Mouse (Mus musculus) common myeloid progenitor, adult 5-6 weeks (primary cell): Measurements from ENCODE around the gene Szt2. TPM values are rescaled to one million over a fixed set of nuclear protein-coding genes. Genes with fewer than 3 reads are reported as not detected.

Source experiments
- ATAC-seq: replicated peaks from 2 replicates; pipeline ENCODE4 v1.8.0; 2016; ENCODE audit warnings: low read depth, mild to moderate bottlenecking, moderate TSS enrichment, inconsistent platforms; ENCODE audit not compliant: poor library complexity, severe bottlenecking
- total RNA-seq: library from RNA; stranded (forward); fragments of 200-1000, 187-1606 nt; gene quantifications from 2 replicates; pipeline ENCODE4 v1.2.3, GENCODE M21; 2017

The Szt2 gene
- total RNA-seq, 1 experiment from 2014 or later, result 5.3 TPM

DNA sequence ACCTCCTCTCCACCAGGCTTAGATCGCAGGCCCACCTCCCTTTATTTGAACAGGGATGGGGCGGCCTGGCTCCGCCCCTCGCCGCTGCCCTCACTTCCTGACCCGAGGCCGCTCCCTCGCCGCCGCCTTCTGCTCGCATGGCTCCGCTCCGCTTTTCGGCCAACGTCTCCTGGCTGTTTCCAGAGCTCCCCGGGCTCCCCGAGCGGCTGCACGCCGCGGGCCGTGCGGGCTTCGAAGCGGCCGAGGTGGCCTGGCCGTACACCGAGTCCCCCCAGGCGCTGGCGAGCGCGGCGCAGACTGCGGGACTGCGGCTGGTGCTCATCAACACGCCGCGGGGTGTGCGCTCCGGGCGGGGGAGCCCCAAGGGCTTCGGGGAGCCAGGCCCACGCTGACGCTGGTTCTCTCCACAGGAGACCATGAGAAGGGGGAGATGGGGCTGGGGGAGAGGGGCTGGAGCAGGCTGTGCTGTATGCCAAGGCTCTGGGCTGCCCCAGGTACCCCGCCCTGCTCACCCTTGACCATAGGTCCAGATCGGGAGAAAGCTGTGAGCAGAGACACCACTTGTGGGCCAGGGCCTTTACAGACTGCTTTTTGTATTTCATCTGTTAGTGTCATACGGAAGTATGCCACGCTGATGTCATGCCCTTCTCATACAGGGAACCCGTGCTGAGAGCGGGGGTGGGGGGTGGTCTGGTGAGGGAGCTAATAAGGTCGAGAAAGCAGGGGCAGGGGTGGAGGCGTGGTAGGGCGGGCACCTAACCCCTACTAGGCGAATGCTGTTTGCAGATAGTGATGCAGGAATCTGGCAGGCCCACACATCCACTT is 49.0 kb downstream of the Szt2 start:
- ATAC-seq, result peak; percentile 91

DNA sequence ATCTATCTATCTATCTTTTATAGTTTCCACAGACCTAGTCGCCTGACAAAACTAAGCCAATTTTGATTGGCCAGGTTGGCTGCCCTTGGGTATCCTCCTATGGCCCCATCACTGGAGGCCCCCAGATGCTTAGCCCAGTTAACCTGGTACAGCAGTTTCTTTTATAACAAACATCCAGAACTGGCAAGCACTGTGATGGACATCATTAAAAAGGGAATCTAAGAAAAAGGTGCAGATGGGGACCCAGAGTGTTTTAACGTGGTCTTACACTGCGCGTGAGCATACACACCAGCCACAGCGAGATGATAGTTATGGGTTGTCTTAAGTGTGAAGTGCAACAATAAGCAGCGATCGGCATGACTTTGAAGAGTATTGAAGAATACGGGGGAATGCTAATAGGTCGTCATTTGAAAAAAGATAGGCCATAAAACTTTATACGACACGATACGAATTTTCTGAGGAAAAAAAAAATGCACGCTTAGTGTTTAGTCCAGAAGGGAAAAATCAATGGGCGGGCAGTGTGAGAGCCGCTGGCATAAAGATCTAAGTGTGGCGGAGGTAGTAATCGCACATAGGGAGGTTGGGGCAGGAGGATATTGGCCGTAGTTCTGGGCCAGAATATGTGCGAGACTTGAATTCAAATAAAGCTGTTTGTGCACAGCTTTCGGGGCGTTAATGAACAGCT is 49.7 kb downstream of the Szt2 start:
- peak; percentile 20; the same call in 1 of the 2 replicates for ATAC-seq

DNA sequence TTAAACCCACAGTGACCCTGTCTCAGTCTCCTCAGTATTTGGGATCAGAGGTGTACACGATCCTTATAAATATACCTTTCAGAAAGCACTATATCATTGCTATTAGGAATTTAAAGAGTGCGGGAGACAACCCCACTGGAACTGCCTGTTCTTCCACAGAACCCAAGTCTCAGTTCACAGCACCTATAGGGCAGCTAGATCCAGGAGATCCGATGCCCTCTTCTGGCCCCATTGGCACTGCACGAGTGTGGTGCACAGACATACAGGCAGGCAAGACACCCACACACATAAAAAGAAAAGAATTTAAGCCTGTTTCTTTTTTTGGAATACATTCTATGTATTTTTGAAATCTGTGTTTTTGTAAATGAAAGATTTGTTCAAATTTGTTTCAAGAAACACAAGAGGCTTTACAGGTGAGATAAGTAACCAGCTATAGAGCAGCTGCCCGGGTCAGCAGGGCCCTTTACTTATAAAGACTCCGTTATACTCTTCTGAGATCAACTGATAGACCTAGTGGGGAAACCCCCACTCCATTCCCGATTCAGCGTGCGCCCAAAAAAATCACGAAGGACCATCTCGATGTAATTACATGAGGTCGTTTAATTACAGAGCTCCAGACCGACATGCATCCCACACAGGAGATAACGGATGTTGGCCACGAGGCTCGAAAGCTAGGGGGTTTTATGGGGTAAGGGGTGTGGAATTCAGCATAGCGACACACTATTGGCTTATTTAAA is 50.7 kb downstream of the Szt2 start:
- ATAC-seq, result no peak

DNA sequence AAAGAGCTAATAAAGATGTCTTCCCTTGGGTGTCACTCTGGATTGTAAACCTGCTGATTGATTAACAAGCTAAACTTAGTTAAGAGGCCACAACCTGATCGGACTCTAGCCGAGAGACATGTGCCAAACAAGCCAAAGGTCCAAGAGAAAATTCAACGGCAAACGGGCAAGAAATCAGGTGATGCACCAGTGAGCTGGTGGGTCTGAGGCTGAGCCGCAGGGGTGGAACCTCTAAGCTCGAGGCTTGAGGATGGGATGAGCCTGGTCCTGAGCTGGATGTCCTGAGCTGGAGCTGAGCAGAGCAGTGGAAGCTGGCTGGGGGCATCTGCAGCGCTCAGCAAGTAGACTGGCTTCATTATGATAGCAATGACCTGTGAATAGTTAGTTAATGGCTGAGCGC is 51.6 kb downstream of the Szt2 start:
- ATAC-seq, result no peak

DNA sequence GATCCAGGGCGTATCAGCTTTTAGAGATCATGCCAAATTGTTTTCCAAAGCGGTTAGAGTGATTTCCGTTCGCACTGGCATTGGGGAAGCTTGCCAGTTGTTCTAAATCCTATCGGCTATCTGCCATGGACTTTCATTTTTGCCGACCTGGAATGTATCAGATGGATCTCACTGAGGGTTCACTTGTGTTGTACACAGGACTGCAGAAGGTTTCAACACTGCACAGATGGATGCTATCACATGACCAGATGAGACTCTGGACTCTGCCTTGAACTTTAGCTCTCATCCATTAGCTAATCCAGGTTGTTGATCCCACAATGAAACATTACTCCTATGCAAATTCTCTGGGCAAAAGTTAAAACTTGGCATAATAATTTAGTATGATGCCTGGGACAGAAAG is 52.3 kb downstream of the Szt2 start:
- no peak for ATAC-seq

DNA sequence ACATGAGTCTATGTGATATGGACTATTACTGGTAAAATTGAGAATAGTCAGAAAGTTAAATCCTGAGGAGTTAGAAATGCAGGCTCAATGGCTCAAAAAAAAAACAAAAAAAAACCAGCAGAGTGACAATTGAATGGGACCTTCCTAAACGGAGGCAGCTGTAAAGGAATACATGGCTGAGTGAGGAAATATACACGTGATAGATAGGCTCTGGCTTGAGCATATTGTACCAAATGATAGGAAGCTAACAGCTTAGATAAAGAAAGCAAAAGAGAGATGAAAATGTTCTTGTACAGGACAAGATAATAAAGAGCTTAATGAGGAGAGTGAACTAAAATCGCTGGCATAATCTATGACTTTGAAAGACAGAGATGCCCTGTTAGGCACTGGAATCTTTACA is 54.8 kb downstream of the Szt2 start:
- no peak for ATAC-seq

DNA sequence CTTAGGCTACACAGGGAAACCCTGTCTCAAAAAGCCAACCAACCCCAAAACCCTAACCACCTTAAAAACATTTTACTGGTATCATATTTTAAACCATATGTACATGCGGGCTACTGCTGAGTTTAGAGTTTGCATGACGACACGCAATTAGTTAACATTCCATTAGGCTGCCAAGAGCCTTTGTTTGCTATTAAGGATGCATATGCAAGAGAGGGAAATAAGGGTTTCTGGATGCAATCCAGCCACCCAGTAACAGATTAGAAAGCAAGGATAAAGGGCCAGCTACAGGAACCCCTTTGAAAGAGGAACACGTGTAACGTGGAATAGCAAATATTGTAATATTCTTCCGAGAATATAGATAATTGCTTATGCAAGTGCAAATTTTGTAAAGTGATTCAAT is 55.4 kb downstream of the Szt2 start:
- no peak for ATAC-seq

DNA sequence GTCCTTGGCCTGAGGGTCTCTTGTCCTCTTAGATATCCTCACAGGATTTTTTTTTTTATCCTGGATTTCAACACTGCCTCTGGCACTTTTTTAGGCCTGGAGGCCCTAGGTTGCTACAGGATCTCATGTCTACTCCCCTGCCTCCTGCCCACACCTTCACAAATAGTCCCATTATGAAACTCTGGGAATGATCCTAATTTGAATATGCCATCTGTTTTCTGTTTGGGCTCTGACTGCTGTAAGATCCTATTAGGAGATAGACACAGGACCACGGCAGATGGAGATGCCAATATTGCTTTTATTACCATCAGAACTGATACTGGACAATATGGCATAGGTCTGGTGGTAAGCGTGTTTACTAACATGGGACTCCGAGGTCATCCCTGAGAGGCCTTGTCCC is 57.2 kb downstream of the Szt2 start:
- ATAC-seq, result no peak

DNA sequence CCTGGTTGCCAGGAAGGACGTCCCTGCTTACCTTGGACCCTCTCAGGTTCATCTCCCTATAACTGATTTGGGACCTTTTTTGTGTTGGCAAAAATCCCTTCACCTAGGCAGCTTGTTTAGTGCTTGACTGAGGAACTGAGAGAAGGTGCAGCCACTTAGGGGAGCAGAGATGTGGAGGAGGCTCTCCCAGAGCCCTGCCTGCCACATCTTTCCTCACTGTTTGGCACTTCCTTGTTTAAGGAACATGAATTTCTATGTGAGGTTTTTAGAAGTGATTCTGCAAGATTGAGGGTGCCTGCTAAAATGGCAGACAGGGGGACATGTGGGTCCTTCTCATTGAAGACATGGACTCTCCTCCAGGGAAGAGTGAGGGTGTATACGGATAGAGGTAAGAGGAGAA is 58.2 kb downstream of the Szt2 start:
- ATAC-seq, result no peak

DNA sequence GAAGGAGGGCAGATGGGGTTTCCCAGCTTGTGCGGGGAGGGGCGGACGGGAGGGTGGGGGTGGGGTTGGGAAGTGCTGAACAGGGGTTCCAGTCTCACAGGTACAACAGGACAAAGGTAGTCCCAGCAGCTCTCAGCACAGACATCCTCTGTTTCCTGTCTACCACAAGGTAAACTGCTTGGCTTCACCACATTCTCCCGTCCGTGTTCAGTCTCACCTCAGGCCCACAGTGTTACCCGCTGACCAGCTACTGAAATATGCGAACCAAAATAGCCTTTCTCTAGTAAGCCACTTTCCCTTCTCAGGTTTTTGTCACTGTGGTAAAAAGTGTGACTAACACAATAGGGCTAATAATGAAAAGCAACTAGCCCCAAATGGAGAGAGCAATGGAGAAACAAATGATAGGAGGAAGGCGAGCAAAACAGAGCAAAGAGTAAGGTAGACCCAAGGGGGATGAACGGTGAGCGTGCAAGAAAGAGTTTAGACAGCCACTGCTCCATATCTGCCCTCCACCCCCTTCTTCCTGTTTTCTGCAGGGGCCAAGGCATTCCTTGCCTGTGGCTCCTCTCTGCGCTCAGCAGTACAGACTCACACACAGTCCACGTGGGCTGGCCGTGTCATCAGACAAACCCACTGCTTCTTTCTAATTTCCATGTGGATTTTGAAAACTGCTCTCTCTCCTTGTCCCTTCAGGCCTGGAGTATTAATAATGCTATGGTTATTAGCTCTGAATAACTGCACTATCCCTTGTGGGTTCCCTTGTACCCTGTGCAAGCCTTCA is 61.4 kb downstream of the Szt2 start:
- ATAC-seq, result peak; percentile 85

DNA sequence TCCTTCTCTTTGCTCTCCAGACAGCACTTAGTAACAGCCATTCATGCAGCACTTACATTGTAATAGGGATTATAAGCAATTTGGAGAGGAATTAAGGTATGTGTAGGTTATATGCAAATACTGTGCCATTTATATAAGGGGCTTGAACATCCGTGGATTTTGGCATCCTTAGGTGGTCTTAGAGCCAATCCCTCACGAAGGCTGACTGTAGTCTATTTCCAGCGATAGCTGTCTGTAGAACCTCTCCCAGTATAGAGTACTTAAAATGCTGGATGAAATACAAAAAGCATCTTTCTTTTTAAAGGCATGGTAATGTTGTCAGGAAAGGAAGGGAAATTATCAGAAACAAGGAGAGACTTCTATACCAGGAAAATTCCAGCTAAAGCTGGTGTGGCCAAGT is 67.6 kb downstream of the Szt2 start:
- no peak for ATAC-seq

DNA sequence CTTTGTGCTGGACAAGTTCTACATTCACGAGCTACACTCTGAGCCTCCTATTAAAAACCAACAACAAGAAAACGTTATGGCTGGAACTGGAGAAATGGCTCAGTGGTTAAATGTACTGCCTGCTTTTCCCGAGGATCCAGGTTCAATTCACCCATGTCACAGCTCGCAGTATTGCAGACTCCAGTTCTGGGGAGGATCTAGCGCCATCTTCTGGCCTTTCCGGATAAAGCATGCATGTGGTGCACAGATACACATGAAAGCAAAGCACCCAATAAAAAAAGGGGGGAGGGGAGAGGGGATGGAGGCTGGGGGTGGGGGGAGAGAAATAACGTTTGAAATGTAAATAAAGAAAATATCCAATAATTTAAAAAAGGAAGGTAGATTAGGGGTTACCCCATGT is 72.4 kb downstream of the Szt2 start:
- ATAC-seq, result peak; percentile 89; the same call in 1 of the 2 replicates

DNA sequence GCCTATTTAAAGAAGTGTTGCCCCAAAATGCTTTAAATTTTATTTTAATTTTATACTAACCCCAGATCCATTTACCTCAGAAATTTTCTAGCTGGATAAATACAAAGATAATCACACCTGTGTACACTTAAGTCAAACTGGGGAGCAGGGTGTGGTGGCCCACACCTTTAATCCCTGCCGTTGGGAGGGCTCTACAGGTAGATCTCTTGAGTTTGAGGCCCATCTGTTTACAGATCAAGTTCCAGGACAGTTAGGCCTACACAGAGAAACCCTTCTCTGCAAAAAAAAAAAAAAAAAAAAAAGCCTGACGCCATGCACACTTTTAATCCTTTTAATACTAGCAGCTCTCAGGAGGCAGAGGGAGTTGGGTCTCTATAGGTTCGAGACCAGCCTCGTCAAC is 73.1 kb downstream of the Szt2 start:
- no peak for ATAC-seq

DNA sequence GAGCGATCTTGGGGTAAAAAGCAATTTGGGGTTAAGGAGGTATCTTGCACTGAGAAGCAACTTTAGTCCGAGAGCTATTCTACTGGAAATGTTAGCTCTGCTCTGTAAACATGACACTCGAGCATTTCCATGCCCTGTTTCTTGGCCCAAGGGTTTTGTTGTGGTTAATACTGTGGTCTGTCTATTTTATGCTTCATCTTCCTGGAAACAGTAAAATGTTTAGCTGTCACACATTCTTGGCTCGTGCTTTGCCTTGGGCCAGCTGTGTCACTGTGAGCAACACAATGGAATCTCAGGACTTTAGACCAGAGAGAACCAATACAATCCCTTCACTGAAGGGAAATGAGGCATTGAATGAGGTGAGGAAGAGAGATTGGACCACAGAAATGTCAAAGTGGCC is 77.3 kb downstream of the Szt2 start:
- ATAC-seq, result peak; percentile 45; the same call in 1 of the 2 replicates

DNA sequence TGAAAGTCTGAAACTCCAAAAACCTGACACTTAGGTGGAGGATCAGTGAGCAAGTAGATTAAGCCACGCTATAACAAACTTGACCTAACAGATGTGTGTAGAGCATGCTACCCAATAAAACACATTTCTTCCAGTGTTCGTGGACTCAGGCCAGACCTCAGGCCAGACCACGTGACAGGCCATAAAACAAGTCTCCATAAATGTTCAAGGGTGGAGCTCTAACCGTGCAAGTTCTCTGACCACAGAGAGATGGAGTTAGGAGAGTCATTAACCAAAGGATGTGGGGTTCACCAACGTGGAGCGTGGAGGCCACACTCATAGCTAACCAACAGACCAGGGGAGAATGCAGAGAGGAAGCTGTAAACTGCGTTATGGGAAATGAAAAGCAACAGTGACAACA is 82.6 kb downstream of the Szt2 start:
- ATAC-seq, result peak; percentile 100

DNA sequence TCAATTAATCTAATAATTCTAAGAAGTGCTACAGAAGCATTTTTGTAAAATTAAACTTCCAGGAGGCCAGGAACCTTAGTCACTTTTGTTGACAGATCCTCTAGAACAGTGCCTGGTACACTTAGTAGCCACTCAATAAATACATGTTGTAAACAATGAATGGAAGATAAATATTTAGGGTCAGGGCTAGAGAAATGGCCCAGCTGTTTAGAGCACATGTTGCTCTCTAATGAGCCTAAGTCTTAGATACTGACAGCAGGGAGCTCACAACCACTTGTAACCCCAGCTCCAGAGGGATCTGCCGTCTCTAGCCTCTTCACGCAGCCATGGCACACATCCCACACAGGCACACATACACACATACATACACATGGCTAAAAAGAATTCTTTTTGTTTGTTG is 88.4 kb downstream of the Szt2 start:
- ATAC-seq, result no peak

DNA sequence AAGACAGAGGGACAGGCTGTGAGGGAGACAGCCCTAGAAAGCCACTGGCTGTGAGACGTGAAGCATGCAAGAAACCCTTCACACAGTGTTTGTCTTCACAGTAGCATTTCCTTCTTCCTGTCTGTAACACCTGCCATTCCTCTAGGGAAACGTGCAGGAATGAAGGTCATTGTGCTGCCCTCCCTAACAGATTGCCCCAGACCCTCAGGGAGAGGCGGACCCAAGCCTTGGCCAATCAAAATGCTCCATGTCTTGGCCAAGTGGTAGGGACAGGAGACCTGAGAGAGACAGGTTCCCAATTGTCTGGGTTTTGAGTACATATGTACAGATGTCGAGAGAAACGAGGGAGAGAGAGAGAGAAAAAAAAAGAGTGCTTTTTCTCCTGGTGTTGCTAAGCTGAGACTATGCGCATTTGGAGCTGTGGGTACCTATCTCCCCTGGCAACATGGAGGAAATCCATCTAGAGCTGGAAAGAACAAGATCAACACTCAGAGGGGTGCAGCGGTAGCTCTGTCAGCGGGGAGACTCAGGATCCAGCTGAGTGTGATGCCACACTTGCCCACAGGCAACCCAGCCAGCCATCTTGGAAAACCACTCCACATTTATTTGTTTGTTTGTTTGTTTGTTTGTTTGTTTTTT is 89.2 kb downstream of the Szt2 start:
- no peak for ATAC-seq

DNA sequence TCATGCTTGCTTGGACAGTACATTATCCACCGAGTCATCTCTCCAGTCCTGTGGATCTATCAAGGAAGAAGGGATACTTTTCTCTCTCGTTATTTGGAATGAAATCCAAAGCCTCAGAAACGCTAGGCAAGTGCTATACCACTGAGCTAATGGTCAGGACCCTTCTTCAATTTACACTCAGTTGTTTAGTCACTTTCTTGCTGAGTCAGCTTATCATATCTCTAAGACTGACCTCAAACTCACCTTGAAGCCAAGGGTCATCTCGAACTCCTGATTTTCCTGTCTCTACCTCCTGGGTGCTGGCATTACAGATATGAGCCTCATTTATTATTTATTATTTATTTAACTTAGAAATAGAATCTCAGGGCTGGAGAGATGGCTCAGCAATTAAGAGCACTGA is 92.4 kb downstream of the Szt2 start:
- no peak for ATAC-seq

DNA sequence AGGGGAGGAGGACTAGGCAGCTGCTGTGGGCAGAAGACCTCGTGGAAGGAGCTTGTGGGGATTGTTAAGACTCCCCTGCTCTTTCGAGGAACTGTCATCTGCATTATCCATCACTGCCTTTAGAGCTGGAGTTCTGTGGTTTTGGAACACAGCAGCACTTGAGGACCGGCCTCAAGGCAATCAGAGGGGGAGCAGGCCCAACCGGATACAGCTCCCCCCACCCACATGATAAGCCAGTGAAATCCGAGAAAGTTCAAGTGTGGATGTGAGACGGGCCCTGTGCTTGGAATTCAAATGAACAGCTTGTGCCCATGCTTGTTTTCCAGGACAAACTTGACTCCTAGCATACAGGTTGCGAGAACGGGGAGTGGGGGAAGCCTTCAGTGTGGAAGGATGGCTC is 93.8 kb downstream of the Szt2 start:
- ATAC-seq, result no peak
